In genomic region chr3:27182733-27183600, GRCm38 (mm10) we compare ENCODE assay signal across 8 mouse cellular contexts. TPM values are rescaled to one million over a fixed set of nuclear protein-coding genes. Genes with fewer than 3 reads are reported as not detected.
A peak's percentile ranks its signal among the peaks of the same experiment; 100 is the strongest.
DNase-seq lines count a peak whose midpoint lies in the region; ATAC-seq lines count a peak whose summit lies in the region.

Gene Nceh1, plus strand, starts transcription at chr3:27182965.

- peak within 1 kb of the TSS; percentile 74 for H3K4me3 ChIP-seq in hindbrain, embryonic 16.5 days (ENCODE audit: low read length)
- H3K4me3 ChIP-seq in macrophage (ENCODE audit: inconsistent target), result peak within 1 kb of the TSS; percentile 99

- peak within 1 kb of the TSS; percentile 55 for H3K27ac ChIP-seq in hindbrain, embryonic 16.5 days (ENCODE audit: low read depth, low read length)
- H3K27ac ChIP-seq in macrophage, result peak within 1 kb of the TSS; percentile 100

- DNase-seq in T-cell, adult 2 months (ENCODE audit: low spot score), result peak; percentile 94
- DNase-seq in cerebellum, postnatal 36 days, result peak; percentile 96 to 97
- peak; percentile 93 for DNase-seq in gastrocnemius, adult 18-20 months (ENCODE audit: low spot score)
- peak; percentile 97 to 98 for DNase-seq in left cerebral cortex, adult 18-20 months (ENCODE audit: low spot score in 2 of 2)
- DNase-seq in right cerebral cortex, adult 18-20 months, result peak; percentile 97
- peak; percentile 68 for DNase-seq in urinary bladder, postnatal 10 days (ENCODE audit: low spot score)

- H3K4me1 ChIP-seq in hindbrain, embryonic 16.5 days (ENCODE audit: control insufficient read depth, insufficient read depth, low read depth, low read length), result no peaks in the 10 kb centered on the region; the same call in 1 of the 2 replicates

- peaks cover 53% of the 10 kb centered on the region for H3K79me2 ChIP-seq in macrophage (ENCODE audit: inconsistent target)

- ATAC-seq in hindbrain, embryonic 16.5 days, result peak; percentile 99

- no peaks in the 10 kb centered on the region for H3K27me3 ChIP-seq in hindbrain, embryonic 16.5 days (replicated peaks; ENCODE audit: control insufficient read depth, insufficient read depth, low read length)

- peak within 1 kb of the TSS; percentile 80 for H3K9ac ChIP-seq in hindbrain, embryonic 16.5 days (ENCODE audit: low read depth, low read length)

- H3K9me3 ChIP-seq in hindbrain, embryonic 16.5 days (ENCODE audit: control insufficient read depth, low read length), result no peaks in the 10 kb centered on the region

- no peaks in the 10 kb centered on the region for H3K36me3 ChIP-seq in hindbrain, embryonic 16.5 days (ENCODE audit: control insufficient read depth, insufficient read depth, low read length)
- peaks cover 18% of the 10 kb centered on the region; the same call in 1 of the 2 replicates for H3K36me3 ChIP-seq in macrophage (ENCODE audit: inconsistent target)

- peak within 1 kb of the TSS; percentile 76 for H3K4me2 ChIP-seq in hindbrain, embryonic 16.5 days (ENCODE audit: low read length)

- under 1% methylated on average over 54 of the region's 54 CpGs for WGBS in hindbrain, embryonic 16.5 days
- WGBS in macrophage (ENCODE audit: missing documents), result under 1% methylated on average over 54 of the region's 54 CpGs

RNA-seq across cellular contexts. Expression of gene Nceh1, which starts in this region (rescaled TPM):
- 10 to 100 TPM; 17.8 to 20.0 TPM for total RNA-seq in gastrocnemius, adult 18-20 months (2021)
- 18.6 and 25.1 TPM in 2 replicates for polyA plus RNA-seq in hindbrain, embryonic 16.5 days (2015; fragmentation: Nextera tagmentation; extraction: Ambion mirVana)
- total RNA-seq in left cerebral cortex, adult 18-20 months (2021), result 100 to 1,000 TPM; 114 to 130 TPM
- 100 to 1,000 TPM in 9 of 26 experiments, 10 to 100 TPM in 17; 18.6 to 236 (median 77.9) TPM for total RNA-seq in macrophage (2018; cell fraction: chromatin; rRNA removed)
- 100 to 1,000 TPM; 111 to 455 (median 227) TPM for total RNA-seq in macrophage (2018; cell fraction: cytosol; rRNA removed)
- 100 to 1,000 TPM in 25 of 26 experiments, 10 to 100 TPM in 1; 73.4 to 406 (median 223) TPM for total RNA-seq in macrophage (2018; cell fraction: nucleus; rRNA removed)
- 212 to 280 TPM (median 251 TPM) in 3 replicates for polyA plus RNA-seq in macrophage (2018)

Comparison
In these comparisons a context has a peak if more than half of its experiments do, and no peak if none do; other contexts are left out.
1. Peak in every context shown above with its lines: DNase-seq, ATAC-seq, H3K4me3 ChIP-seq and H3K27ac ChIP-seq.
2. RNA of gene Nceh1 (total RNA-seq): 114 to 130 TPM in left cerebral cortex, adult 18-20 months; 17.8 to 20.0 TPM in gastrocnemius, adult 18-20 months; every median in the first group is over 4 times any median in the second.